Mouse (Mus musculus) urinary bladder, postnatal 14 days (tissue): ENCODE data around the gene Ccm2l.

Source experiments
- DNase-seq: peaks from one replicate; pipeline ENCODE4 v3.0.0; 2021; ENCODE audit warnings: low spot score

Gene Ccm2l

GRCm38 (mm10) chr2:153065747-153066508, at the start of gene Ccm2l:
Gene Ccm2l, plus strand, starts transcription at chr2:153065955.
- no peak for DNase-seq

GRCm38 (mm10) chr2:153016786-153017185, 49.0 kb upstream of the Ccm2l start:
- DNase-seq = no peak

- no peak for DNase-seq
Observed at GRCm38 (mm10) chr2:153019355-153019754, 46.4 kb upstream of the Ccm2l start.

- DNase-seq = no peak
Observed at GRCm38 (mm10) chr2:153021163-153021562, 44.6 kb upstream of the Ccm2l start.

GRCm38 (mm10) chr2:153022855-153023254, 42.9 kb upstream of the Ccm2l start:
- DNase-seq = no peak

GRCm38 (mm10) chr2:153026052-153026451, 39.7 kb upstream of the Ccm2l start:
- no peak for DNase-seq

GRCm38 (mm10) chr2:153027501-153027900, 38.3 kb upstream of the Ccm2l start:
- no peak for DNase-seq

GRCm38 (mm10) chr2:153030422-153030821, 35.3 kb upstream of the Ccm2l start:
- no peak for DNase-seq

GRCm38 (mm10) chr2:153031126-153032082, 34.4 kb upstream of the Ccm2l start, which contains the start of gene Xkr7:
Gene Xkr7, plus strand, starts transcription at chr2:153031852.
- no peak for DNase-seq

GRCm38 (mm10) chr2:153032083-153032842, 33.5 kb upstream of the Ccm2l start:
- peak; percentile 77 for DNase-seq

GRCm38 (mm10) chr2:153032973-153033372, 32.8 kb upstream of the Ccm2l start:
- DNase-seq = no peak

- no peak for DNase-seq
Observed at GRCm38 (mm10) chr2:153033545-153034230, 32.1 kb upstream of the Ccm2l start.

- no peak for DNase-seq
Observed at GRCm38 (mm10) chr2:153036690-153037089, 29.1 kb upstream of the Ccm2l start.

- DNase-seq = no peak
Observed at GRCm38 (mm10) chr2:153043886-153044285, 21.9 kb upstream of the Ccm2l start.

- no peak for DNase-seq
Observed at GRCm38 (mm10) chr2:153045884-153046299, 19.9 kb upstream of the Ccm2l start.

GRCm38 (mm10) chr2:153047828-153048465, 17.8 kb upstream of the Ccm2l start:
- DNase-seq = peak; percentile 52

- DNase-seq = no peak
Observed at GRCm38 (mm10) chr2:153049288-153049996, 16.3 kb upstream of the Ccm2l start.

- DNase-seq = no peak
Observed at GRCm38 (mm10) chr2:153049997-153050358, 15.8 kb upstream of the Ccm2l start.

GRCm38 (mm10) chr2:153051095-153051494, 14.7 kb upstream of the Ccm2l start:
- no peak for DNase-seq

- DNase-seq = no peak
Observed at GRCm38 (mm10) chr2:153051537-153051936, 14.2 kb upstream of the Ccm2l start.
